Mouse (Mus musculus) liver, adult (tissue): ENCODE data around the gene Rasgef1b.

ENCODE experiments used
- GATA4 ChIP-seq: IDR thresholded peaks from 2 replicates; pipeline ENCODE4 v1.6.1; 2014; ENCODE audit warnings: mild to moderate bottlenecking, low read length; ENCODE audit not compliant: insufficient replicate concordance

Rasgef1b gene

GRCm38 (mm10) chr5:99258003-99258500 lies 470.8 kb downstream of the Rasgef1b start:
- TF ChIP-seq GATA4 = no peak

- peak; percentile 60; the same call in 1 of the 2 replicates for TF ChIP-seq GATA4
These were observed 476.4 kb downstream of the Rasgef1b start for GRCm38 (mm10) chr5:99252203-99253135.

- peak; percentile 23; the same call in 1 of the 2 replicates for TF ChIP-seq GATA4
These were observed 477.3 kb downstream of the Rasgef1b start for GRCm38 (mm10) chr5:99251379-99252202.

GRCm38 (mm10) chr5:99250820-99251219 lies 478.0 kb downstream of the Rasgef1b start:
- no peak for TF ChIP-seq GATA4

- no peak for TF ChIP-seq GATA4
These were observed 480.4 kb downstream of the Rasgef1b start for GRCm38 (mm10) chr5:99248501-99248900.

- TF ChIP-seq GATA4 = no peak
These were observed 480.9 kb downstream of the Rasgef1b start for GRCm38 (mm10) chr5:99247915-99248314.

- TF ChIP-seq GATA4 = no peak
These were observed 481.4 kb downstream of the Rasgef1b start for GRCm38 (mm10) chr5:99247441-99247840.

GRCm38 (mm10) chr5:99246972-99247371 lies 481.9 kb downstream of the Rasgef1b start:
- TF ChIP-seq GATA4 = no peak

- TF ChIP-seq GATA4 = peak; percentile 31; the same call in 1 of the 2 replicates
These were observed 486.7 kb downstream of the Rasgef1b start for GRCm38 (mm10) chr5:99241988-99242740.

GRCm38 (mm10) chr5:99240501-99240900 lies 488.4 kb downstream of the Rasgef1b start:
- no peak for TF ChIP-seq GATA4

GRCm38 (mm10) chr5:99239677-99240076 lies 489.2 kb downstream of the Rasgef1b start:
- TF ChIP-seq GATA4 = no peak; the same call in 1 of the 2 replicates

GRCm38 (mm10) chr5:99238150-99238549 lies 490.7 kb downstream of the Rasgef1b start:
- TF ChIP-seq GATA4 = no peak

GRCm38 (mm10) chr5:99236888-99237752 lies 491.7 kb downstream of the Rasgef1b start:
- no peak for TF ChIP-seq GATA4

- no peak for TF ChIP-seq GATA4
These were observed 492.4 kb downstream of the Rasgef1b start for GRCm38 (mm10) chr5:99236431-99236830.
